Mouse (Mus musculus) heart, adult 11 months (tissue): Measurements from ENCODE around the gene Ppp2r5e.

ENCODE experiments used
- DNase-seq: peaks from one replicate; pipeline ENCODE4 v3.0.0; 2022

Gene Ppp2r5e

GRCm38 (mm10) chr12:75428719-75429118, 167.3 kb downstream of the Ppp2r5e start:
- no peak for DNase-seq

- no peak for DNase-seq
Measured at GRCm38 (mm10) chr12:75425882-75426281, 170.2 kb downstream of the Ppp2r5e start.

GRCm38 (mm10) chr12:75424817-75425216, 171.2 kb downstream of the Ppp2r5e start:
- no peak for DNase-seq

- no peak for DNase-seq
Measured at GRCm38 (mm10) chr12:75424359-75424758, 171.7 kb downstream of the Ppp2r5e start.

- no peak for DNase-seq
Measured at GRCm38 (mm10) chr12:75416681-75417080, 179.4 kb downstream of the Ppp2r5e start, which contains the start of gene Gphb5. Gene Gphb5 (minus strand): TSS chr12:75416781.

GRCm38 (mm10) chr12:75414991-75415390, 181.1 kb downstream of the Ppp2r5e start:
- DNase-seq = peak; percentile 94

- no peak for DNase-seq
Measured at GRCm38 (mm10) chr12:75412964-75413363, 183.1 kb downstream of the Ppp2r5e start.
